Mouse (Mus musculus): ENCODE data around the gene Trpm3. TPM values are rescaled to one million over a fixed set of nuclear protein-coding genes. Genes with fewer than 3 reads are reported as not detected.
"Not testable (repeated sequence)": the region's sequence is repeated elsewhere in the genome, so short reads cannot be mapped to it uniquely, and the experiment has no call there.

The Trpm3 gene
- polyA plus RNA-seq, 1 experiment from 2014 or later: 0.23 TPM

- H3K4me1 ChIP-seq (replicated peaks; ENCODE audit: control insufficient read depth, insufficient read depth, low read length): no peaks in the 10 kb centered on the region
- no peaks in the 10 kb centered on the region for H3K27me3 ChIP-seq (replicated peaks; ENCODE audit: control insufficient read depth, insufficient read depth, low read length)
- no peak for ATAC-seq
- H3K4me2 ChIP-seq (replicated peaks; ENCODE audit: low read depth): no peak overlapping the region
- H3K9me3 ChIP-seq (ENCODE audit: control insufficient read depth): no peaks in the 10 kb centered on the region
- WGBS: 70% methylated on average over 7 of the region's 7 CpGs
- no peak overlapping the region for H3K9ac ChIP-seq (ENCODE audit: low read depth, low read length)
- no peak overlapping the region for H3K4me3 ChIP-seq (ENCODE audit: low read depth, low read length)
- H3K27ac ChIP-seq (ENCODE audit: low read depth, low read length): no peak overlapping the region
- H3K36me3 ChIP-seq (ENCODE audit: control insufficient read depth, insufficient read depth): no peaks in the 10 kb centered on the region
- no peak for TF ChIP-seq CTCF (IDR thresholded peaks at IDR 0.05; ENCODE audit: low read depth)
These were observed 887.6 kb downstream of the Trpm3 start for GRCm38 (mm10) chr19:23026427-23026826.

GRCm38 (mm10) chr19:23028283-23028682, 889.4 kb downstream of the Trpm3 start:
- no peak for ATAC-seq
- 71% methylated on average over 5 of the region's 5 CpGs for WGBS
- Histone ChIP-seq H3K27ac (ENCODE audit: low read depth, low read length) (no peak overlapping the region), H3K4me2 (replicated peaks; ENCODE audit: low read depth) (no peak overlapping the region), H3K4me3 (ENCODE audit: low read depth, low read length) (no peak overlapping the region), H3K4me1 (replicated peaks; ENCODE audit: control insufficient read depth, insufficient read depth, low read length) (no peaks in the 10 kb centered on the region), H3K9ac (ENCODE audit: low read depth, low read length) (no peak overlapping the region), H3K9me3 (ENCODE audit: control insufficient read depth) (no peaks in the 10 kb centered on the region), H3K36me3 (ENCODE audit: control insufficient read depth, insufficient read depth) (no peaks in the 10 kb centered on the region), H3K27me3 (replicated peaks; ENCODE audit: control insufficient read depth, insufficient read depth, low read length) (no peaks in the 10 kb centered on the region)
- no peak for TF ChIP-seq CTCF (IDR thresholded peaks at IDR 0.05; ENCODE audit: low read depth)

GRCm38 (mm10) chr19:23033343-23033742, 894.5 kb downstream of the Trpm3 start:
- H3K36me3 ChIP-seq (ENCODE audit: control insufficient read depth, insufficient read depth); H3K4me1 ChIP-seq (replicated peaks; ENCODE audit: control insufficient read depth, insufficient read depth, low read length); H3K9me3 ChIP-seq (ENCODE audit: control insufficient read depth); H3K4me2 ChIP-seq (replicated peaks; ENCODE audit: low read depth); H3K27ac ChIP-seq (ENCODE audit: low read depth, low read length); H3K9ac ChIP-seq (ENCODE audit: low read depth, low read length); H3K27me3 ChIP-seq (replicated peaks; ENCODE audit: control insufficient read depth, insufficient read depth, low read length); H3K4me3 ChIP-seq (ENCODE audit: low read depth, low read length): not testable (repeated sequence)
- 29% methylated on average over 1 of the region's 1 CpGs for WGBS
- peak; percentile 47; the same call in 1 of the 2 replicates for ATAC-seq

DNA sequence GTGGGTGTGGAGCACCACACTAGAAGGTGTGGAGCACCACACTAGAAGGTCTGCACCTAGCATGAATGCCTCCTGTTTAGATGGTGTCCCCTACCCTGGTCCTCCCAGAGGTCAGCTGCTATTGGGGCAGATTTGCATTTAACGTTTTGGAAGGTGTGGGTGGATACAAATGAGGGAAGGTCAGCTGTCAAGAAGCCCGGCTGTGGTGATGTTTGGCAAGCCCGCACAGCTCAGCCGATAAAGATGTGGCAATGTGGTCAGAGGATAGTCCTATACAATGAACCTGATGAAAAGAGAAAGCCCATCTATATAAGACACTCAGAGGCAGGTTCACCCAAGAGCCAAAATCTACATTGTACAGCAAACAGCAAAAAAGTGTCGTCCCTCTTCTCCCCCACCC, 895.3 kb downstream of the Trpm3 start:
- H3K4me3 ChIP-seq (ENCODE audit: low read depth, low read length): no peak overlapping the region

DNA sequence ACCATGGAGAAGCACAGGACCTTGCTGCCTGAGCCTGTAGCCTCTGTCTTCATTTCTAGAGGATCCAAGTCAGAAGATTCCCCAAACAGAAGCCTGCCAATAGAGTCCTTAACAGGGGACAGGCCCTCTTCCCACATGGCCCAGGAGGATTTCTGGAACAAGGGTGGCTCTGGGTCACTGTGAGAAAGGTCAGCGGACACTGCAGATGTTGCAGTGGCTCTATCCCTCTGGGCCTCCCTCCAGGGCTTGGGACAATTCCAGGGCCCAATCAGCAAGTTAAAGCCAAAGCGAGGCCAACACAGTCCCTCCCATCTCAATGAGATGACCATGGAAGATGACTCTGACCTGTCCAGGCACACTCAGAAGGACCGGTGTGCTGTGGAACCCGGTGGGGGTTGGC, 896.1 kb downstream of the Trpm3 start:
- H3K4me3 ChIP-seq (ENCODE audit: low read depth, low read length): no peak overlapping the region
- no peaks in the 10 kb centered on the region for H3K9me3 ChIP-seq (ENCODE audit: control insufficient read depth)
- no peak for ATAC-seq
- 79% methylated on average over 4 of the region's 4 CpGs for WGBS
- H3K36me3 ChIP-seq (ENCODE audit: control insufficient read depth, insufficient read depth): no peaks in the 10 kb centered on the region
- H3K27me3 ChIP-seq (replicated peaks; ENCODE audit: control insufficient read depth, insufficient read depth, low read length): no peaks in the 10 kb centered on the region
- TF ChIP-seq CTCF (IDR thresholded peaks at IDR 0.05; ENCODE audit: low read depth): no peak
- no peak overlapping the region for H3K27ac ChIP-seq (ENCODE audit: low read depth, low read length)
- no peak overlapping the region for H3K9ac ChIP-seq (ENCODE audit: low read depth, low read length)
- H3K4me1 ChIP-seq (replicated peaks; ENCODE audit: control insufficient read depth, insufficient read depth, low read length): no peaks in the 10 kb centered on the region
- H3K4me2 ChIP-seq (replicated peaks; ENCODE audit: low read depth): no peak overlapping the region

More for the DNA sequence above, 895.3 kb downstream of the Trpm3 start:
- H3K27me3 ChIP-seq (replicated peaks; ENCODE audit: control insufficient read depth, insufficient read depth, low read length): no peaks in the 10 kb centered on the region
- no peak overlapping the region for H3K9ac ChIP-seq (ENCODE audit: low read depth, low read length)
- no peak overlapping the region for H3K27ac ChIP-seq (ENCODE audit: low read depth, low read length)
- no peaks in the 10 kb centered on the region for H3K4me1 ChIP-seq (replicated peaks; ENCODE audit: control insufficient read depth, insufficient read depth, low read length)
- no peaks in the 10 kb centered on the region for H3K9me3 ChIP-seq (ENCODE audit: control insufficient read depth)
- WGBS: 83% methylated on average over 5 of the region's 5 CpGs
- no peak for ATAC-seq
- TF ChIP-seq CTCF (IDR thresholded peaks at IDR 0.05; ENCODE audit: low read depth): no peak
- no peaks in the 10 kb centered on the region for H3K36me3 ChIP-seq (ENCODE audit: control insufficient read depth, insufficient read depth)
- H3K4me2 ChIP-seq (replicated peaks; ENCODE audit: low read depth): no peak overlapping the region

DNA sequence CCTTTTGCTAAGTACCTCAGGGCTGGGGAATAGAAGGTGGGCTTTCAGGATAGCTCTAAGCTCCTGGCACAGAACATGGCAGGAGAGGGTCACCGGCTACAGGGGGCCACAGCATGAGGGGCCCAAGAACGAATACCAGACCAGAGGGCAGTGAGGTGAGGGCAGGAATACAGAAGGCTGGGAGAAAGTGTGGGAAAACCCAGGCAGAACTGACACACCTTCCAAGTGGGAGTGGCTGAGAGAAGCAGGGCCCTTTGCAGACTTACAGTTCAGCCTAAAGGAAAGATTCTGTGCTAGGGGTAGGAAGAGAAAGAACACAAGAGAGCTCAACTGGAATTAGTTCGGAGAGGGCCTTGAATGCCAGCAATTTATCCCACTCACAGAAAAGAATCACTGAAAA, 896.9 kb downstream of the Trpm3 start:
- no peak for TF ChIP-seq CTCF (IDR thresholded peaks at IDR 0.05; ENCODE audit: low read depth)
- H3K4me3 ChIP-seq (ENCODE audit: low read depth, low read length): no peak overlapping the region
- H3K36me3 ChIP-seq (ENCODE audit: control insufficient read depth, insufficient read depth): no peaks in the 10 kb centered on the region
- H3K4me2 ChIP-seq (replicated peaks; ENCODE audit: low read depth): no peak overlapping the region
- H3K27ac ChIP-seq (ENCODE audit: low read depth, low read length): no peak overlapping the region
- H3K9me3 ChIP-seq (ENCODE audit: control insufficient read depth): no peaks in the 10 kb centered on the region
- H3K9ac ChIP-seq (ENCODE audit: low read depth, low read length): no peak overlapping the region
- no peak for ATAC-seq
- 82% methylated on average over 3 of the region's 3 CpGs for WGBS
- no peaks in the 10 kb centered on the region for H3K27me3 ChIP-seq (replicated peaks; ENCODE audit: control insufficient read depth, insufficient read depth, low read length)
- H3K4me1 ChIP-seq (replicated peaks; ENCODE audit: control insufficient read depth, insufficient read depth, low read length): no peaks in the 10 kb centered on the region
